Mouse (Mus musculus): Measurements from ENCODE around the gene Auts2. TPM values are rescaled to one million over a fixed set of nuclear protein-coding genes. Genes with fewer than 3 reads are reported as not detected.

The Auts2 gene
- polyA plus RNA-seq, 1 experiment from 2014 or later = 71.4 TPM

DNA sequence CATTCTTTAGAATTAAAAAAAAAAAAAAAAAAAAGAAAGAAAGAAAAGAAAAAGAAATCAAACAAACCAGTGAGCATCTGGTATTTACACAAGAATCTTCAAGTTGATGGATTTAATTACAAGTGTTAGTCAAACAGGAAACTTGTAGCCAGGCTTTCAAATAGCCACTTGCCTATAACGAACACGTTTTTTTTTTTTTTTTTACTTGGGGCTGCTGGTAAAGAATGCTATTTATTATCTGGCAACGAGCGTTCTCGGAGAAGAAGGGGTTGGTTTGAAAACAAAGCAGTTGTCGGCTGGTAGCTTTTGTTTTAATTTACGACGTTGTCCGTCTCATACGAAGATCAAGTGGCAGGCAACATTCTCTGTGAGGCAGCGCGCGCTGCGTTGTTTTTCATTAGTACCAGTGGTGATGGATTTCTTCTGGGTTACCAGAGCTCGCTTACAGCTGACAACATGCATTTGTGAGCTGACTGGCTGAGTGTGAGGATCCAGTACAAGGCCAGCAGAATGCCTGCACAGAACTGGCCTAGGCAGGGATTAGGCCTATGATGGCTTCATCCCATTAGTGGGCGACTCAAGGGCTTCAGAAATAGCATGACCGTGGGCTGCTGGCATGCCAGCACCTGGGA lies 994.1 kb downstream of the Auts2 start:
- no peaks in the 10 kb centered on the region for H3K36me3 ChIP-seq (ENCODE audit: control insufficient read depth, insufficient read depth, low read length)
- no peaks in the 10 kb centered on the region for H3K9me3 ChIP-seq (ENCODE audit: control insufficient read depth, low read length)
- WGBS = 47% methylated on average over 17 of the region's 17 CpGs
- H3K27ac ChIP-seq (ENCODE audit: low read depth, low read length) = no peak overlapping the region
- no peak for DNase-seq (ENCODE audit: low spot score)
- H3K4me3 ChIP-seq (ENCODE audit: low read depth, low read length) = no peak overlapping the region
- no peak for ATAC-seq (replicated peaks; ENCODE audit: low FRiP score)
- no peaks in the 10 kb centered on the region for H3K27me3 ChIP-seq (ENCODE audit: control insufficient read depth, insufficient read depth, low read length)
- no peak overlapping the region for H3K4me2 ChIP-seq (ENCODE audit: low read depth, low read length, severe bottlenecking)
- no peak overlapping the region for H3K9ac ChIP-seq (ENCODE audit: low read length)
- peaks cover 2% of the 10 kb centered on the region; the same call in 1 of the 2 replicates for H3K4me1 ChIP-seq (replicated peaks; ENCODE audit: control insufficient read depth, insufficient read depth, low read length)

DNA sequence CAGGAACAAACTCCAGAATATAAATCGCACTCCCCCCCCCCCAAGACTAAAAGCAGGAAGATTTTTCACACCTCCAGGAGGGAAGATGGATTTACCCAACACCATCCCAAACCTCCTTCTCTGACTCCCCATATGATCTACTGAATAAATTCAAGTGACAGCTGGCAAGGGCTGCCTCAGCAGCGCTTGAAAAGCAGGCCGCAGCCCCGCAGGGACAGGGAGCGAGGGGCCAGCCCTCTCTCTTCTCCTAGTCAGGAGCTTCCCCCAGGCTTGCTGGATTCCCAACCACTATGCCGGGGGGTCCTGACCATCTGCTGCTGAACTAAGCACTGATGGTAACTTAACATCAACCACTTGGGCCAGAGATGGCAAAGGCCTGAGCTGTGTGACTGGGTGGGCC lies 995.2 kb downstream of the Auts2 start:
- no peak for DNase-seq (ENCODE audit: low spot score)
- H3K27ac ChIP-seq (ENCODE audit: low read depth, low read length) = no peak overlapping the region
- peaks cover 2% of the 10 kb centered on the region; the same call in 1 of the 2 replicates for H3K4me1 ChIP-seq (replicated peaks; ENCODE audit: control insufficient read depth, insufficient read depth, low read length)
- ATAC-seq (replicated peaks; ENCODE audit: low FRiP score) = peak; percentile 42; the same call in 1 of the 2 replicates
- H3K36me3 ChIP-seq (ENCODE audit: control insufficient read depth, insufficient read depth, low read length) = no peaks in the 10 kb centered on the region
- H3K27me3 ChIP-seq (ENCODE audit: control insufficient read depth, insufficient read depth, low read length) = no peaks in the 10 kb centered on the region
- H3K4me2 ChIP-seq (ENCODE audit: low read depth, low read length, severe bottlenecking) = no peak overlapping the region
- H3K9ac ChIP-seq (ENCODE audit: low read length) = no peak overlapping the region
- no peak overlapping the region for H3K4me3 ChIP-seq (ENCODE audit: low read depth, low read length)
- no peaks in the 10 kb centered on the region for H3K9me3 ChIP-seq (ENCODE audit: control insufficient read depth, low read length)
- WGBS = 68% methylated on average over 6 of the region's 6 CpGs

DNA sequence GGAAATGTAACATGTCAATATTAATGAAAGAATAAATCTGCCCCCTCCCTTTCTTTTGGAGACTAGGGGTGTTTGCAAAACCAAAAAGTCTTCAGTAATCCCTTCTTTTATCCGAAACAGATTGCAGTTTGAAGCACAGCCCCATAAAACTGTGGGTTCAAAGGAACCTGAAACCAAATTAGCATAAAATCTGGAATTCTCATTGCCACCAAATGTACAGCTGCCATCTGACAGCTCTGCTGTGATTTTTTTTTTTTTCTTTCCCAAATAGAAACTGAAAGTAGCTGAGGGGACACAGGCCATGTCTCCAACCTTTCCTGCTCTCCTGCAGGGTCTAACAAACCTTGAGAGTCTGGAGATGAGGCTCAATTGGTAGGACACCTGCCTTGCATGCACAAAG lies 996.7 kb downstream of the Auts2 start:
- Histone ChIP-seq H3K9me3 (ENCODE audit: control insufficient read depth, low read length) (no peaks in the 10 kb centered on the region), H3K4me2 (ENCODE audit: low read depth, low read length, severe bottlenecking) (no peak overlapping the region), H3K4me1 (replicated peaks; ENCODE audit: control insufficient read depth, insufficient read depth, low read length) (peaks cover 2% of the 10 kb centered on the region; the same call in 1 of the 2 replicates), H3K4me3 (ENCODE audit: low read depth, low read length) (no peak overlapping the region), H3K9ac (ENCODE audit: low read length) (no peak overlapping the region), H3K27ac (ENCODE audit: low read depth, low read length) (no peak overlapping the region), H3K36me3 (ENCODE audit: control insufficient read depth, insufficient read depth, low read length) (no peaks in the 10 kb centered on the region), H3K27me3 (ENCODE audit: control insufficient read depth, insufficient read depth, low read length) (no peaks in the 10 kb centered on the region)
- no peak for ATAC-seq (replicated peaks; ENCODE audit: low FRiP score)
- 81% methylated on average over 1 of the region's 1 CpGs for WGBS
- DNase-seq (ENCODE audit: low spot score) = no peak

DNA sequence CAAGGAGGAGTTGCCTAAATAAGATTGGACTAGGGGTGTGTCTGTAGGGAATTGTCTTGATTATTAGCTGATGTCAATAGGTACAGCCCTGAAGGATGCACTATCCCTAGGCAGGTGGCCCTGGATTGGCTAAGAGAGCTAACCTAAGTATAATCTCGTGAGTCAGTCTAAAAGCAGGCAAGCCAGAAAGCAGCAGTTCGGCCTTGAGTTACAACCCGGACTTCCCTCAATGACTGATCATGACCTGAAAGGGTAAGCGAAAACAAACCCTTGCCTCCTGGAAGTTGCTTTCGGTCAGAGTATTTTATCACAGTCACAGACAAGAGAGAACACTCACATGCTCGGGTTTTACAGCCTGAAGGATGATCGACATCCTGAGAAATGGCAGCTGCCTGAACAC lies 998.8 kb downstream of the Auts2 start:
- H3K27ac ChIP-seq (ENCODE audit: low read depth, low read length) = no peak overlapping the region
- H3K36me3 ChIP-seq (ENCODE audit: control insufficient read depth, insufficient read depth, low read length) = no peaks in the 10 kb centered on the region
- 0 out of 2 replicates have a peak, but pooled peaks cover under 1% of the 10 kb centered on the region for H3K27me3 ChIP-seq (ENCODE audit: control insufficient read depth, insufficient read depth, low read length)
- H3K9ac ChIP-seq (ENCODE audit: low read length) = no peak overlapping the region
- no peaks in the 10 kb centered on the region for H3K9me3 ChIP-seq (ENCODE audit: control insufficient read depth, low read length)
- ATAC-seq (replicated peaks; ENCODE audit: low FRiP score) (no peak), DNase-seq (ENCODE audit: low spot score) (no peak)
- 94% methylated on average over 7 of the region's 7 CpGs for WGBS
- no peak overlapping the region for H3K4me2 ChIP-seq (ENCODE audit: low read depth, low read length, severe bottlenecking)
- H3K4me3 ChIP-seq (ENCODE audit: low read depth, low read length) = no peak overlapping the region
- H3K4me1 ChIP-seq (replicated peaks; ENCODE audit: control insufficient read depth, insufficient read depth, low read length) = peaks cover 2% of the 10 kb centered on the region; the same call in 1 of the 2 replicates

DNA sequence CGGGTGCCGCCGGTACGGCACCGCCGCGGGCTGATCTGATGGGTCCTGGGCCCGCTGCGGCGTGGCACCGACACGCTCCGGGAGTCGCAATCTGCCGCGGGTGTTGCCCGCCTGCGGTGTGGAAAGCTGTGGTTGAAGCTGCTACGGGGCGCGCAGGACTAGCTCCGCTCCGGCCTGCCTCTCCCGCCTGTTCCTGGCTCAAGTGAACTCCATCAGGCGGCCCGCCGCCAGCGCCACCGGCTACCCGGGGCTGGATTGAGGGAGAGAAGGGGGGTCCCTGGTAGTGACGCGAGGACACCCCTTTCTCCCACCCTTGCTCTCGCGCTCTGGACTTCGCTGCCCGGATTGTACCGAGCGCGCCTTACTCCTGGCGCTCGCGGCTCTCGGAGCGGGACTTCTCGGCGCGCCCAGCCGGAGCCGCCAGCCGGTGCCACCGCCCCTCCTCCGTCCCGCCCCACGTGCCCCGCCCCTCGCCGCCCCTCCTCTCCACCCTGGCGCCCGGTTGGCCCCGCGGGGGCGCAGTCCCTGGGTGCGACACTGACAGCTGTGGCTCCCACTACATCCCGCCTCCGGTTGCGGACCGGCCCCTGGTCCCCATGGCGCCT lies 1004.7 kb downstream of the Auts2 start:
- WGBS = under 1% methylated on average over 52 of the region's 68 CpGs
- Histone ChIP-seq H3K27ac (ENCODE audit: low read depth, low read length) (peak overlapping the region; percentile 97), H3K4me2 (ENCODE audit: low read depth, low read length, severe bottlenecking) (peak overlapping the region; percentile 68), H3K9ac (ENCODE audit: low read length) (peak overlapping the region; percentile 99), H3K36me3 (ENCODE audit: control insufficient read depth, insufficient read depth, low read length) (no peaks in the 10 kb centered on the region), H3K9me3 (ENCODE audit: control insufficient read depth, low read length) (no peaks in the 10 kb centered on the region), H3K27me3 (ENCODE audit: control insufficient read depth, insufficient read depth, low read length) (0 out of 2 replicates have a peak, but pooled peaks cover 2% of the 10 kb centered on the region), H3K4me1 (replicated peaks; ENCODE audit: control insufficient read depth, insufficient read depth, low read length) (peaks cover 4% of the 10 kb centered on the region; the same call in 1 of the 2 replicates), H3K4me3 (ENCODE audit: low read depth, low read length) (peak overlapping the region; percentile 87)
- peak; percentile 86 for ATAC-seq (replicated peaks; ENCODE audit: low FRiP score)
- peak; percentile 91 for DNase-seq (ENCODE audit: low spot score)

DNA sequence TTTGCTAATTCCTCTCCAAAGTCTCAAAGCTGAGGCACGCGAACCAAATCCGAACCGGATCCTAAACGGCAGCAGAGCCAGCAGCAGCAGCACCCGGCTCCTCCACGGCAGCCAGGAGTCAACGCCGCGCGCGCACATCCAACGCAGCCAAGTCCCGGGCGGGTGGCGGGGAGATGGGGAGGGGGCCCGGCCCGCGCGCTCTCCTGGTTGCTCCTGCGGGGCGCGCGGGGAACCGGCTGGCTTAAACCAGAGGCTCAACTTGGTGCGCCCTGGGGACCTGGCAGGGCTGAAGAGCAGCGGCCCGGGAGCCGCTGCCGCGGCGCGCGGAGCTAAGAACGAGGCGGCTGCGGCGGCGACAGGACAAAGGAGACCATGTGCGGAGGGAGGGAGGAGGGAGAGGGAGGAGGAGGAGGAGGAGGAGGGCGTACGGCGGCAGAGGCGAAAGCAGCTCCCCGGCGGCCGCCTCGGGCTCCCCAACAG lies 1005.3 kb downstream of the Auts2 start:
- Histone ChIP-seq H3K27ac (ENCODE audit: low read depth, low read length) (peak overlapping the region; percentile 97), H3K4me1 (replicated peaks; ENCODE audit: control insufficient read depth, insufficient read depth, low read length) (peaks cover 6% of the 10 kb centered on the region; the same call in 1 of the 2 replicates), H3K4me3 (ENCODE audit: low read depth, low read length) (peak overlapping the region; percentile 87), H3K4me2 (ENCODE audit: low read depth, low read length, severe bottlenecking) (peak overlapping the region; percentile 68), H3K9ac (ENCODE audit: low read length) (peak overlapping the region; percentile 99), H3K36me3 (ENCODE audit: control insufficient read depth, insufficient read depth, low read length) (no peaks in the 10 kb centered on the region; the same call in 1 of the 2 replicates), H3K9me3 (ENCODE audit: control insufficient read depth, low read length) (no peaks in the 10 kb centered on the region), H3K27me3 (ENCODE audit: control insufficient read depth, insufficient read depth, low read length) (0 out of 2 replicates have a peak, but pooled peaks cover 2% of the 10 kb centered on the region)
- ATAC-seq (replicated peaks; ENCODE audit: low FRiP score) = peak; percentile 77
- WGBS = under 1% methylated on average over 37 of the region's 48 CpGs
- peak; percentile 90 for DNase-seq (ENCODE audit: low spot score)

DNA sequence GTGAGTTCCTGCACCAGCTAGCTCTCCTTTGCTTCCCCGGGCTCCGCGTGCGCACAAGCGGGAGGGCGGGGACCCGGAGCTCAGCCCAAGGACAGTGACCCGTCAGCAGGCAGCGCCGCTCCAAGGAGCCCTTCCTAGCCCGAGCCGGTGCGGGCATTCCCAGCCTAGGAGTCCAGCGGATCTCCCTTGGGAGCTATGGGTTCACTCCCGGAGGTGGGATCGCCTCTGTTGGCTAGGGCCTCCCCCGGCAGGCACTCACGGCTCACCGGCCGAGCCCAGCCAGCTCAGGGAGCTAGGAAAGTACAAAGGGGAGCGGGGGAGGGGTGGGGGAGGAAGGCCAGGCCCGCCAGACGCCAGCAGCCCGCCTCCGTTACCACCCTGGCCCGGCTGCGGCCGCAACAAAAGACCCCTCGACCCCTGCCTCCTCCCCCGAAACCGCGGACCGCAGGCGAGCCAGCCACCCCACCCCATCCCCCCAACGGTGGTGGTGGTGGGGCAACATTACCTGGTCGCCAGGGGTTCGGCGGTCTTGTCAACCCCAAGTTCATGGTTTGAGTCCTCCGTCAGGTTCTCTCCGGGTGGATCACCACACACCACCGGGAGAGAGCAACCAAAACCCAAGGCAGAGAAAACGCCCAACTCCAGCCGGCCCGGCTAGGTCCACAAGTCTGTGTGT lies 1005.9 kb downstream of the Auts2 start:
- Histone ChIP-seq H3K36me3 (ENCODE audit: control insufficient read depth, insufficient read depth, low read length) (no peaks in the 10 kb centered on the region; the same call in 1 of the 2 replicates), H3K9me3 (ENCODE audit: control insufficient read depth, low read length) (no peaks in the 10 kb centered on the region), H3K27me3 (ENCODE audit: control insufficient read depth, insufficient read depth, low read length) (0 out of 2 replicates have a peak, but pooled peaks cover 2% of the 10 kb centered on the region), H3K9ac (ENCODE audit: low read length) (peak overlapping the region; percentile 99), H3K4me1 (replicated peaks; ENCODE audit: control insufficient read depth, insufficient read depth, low read length) (peaks cover 9% of the 10 kb centered on the region; the same call in 1 of the 2 replicates), H3K4me3 (ENCODE audit: low read depth, low read length) (peak overlapping the region; percentile 87), H3K27ac (ENCODE audit: low read depth, low read length) (peak overlapping the region; percentile 97), H3K4me2 (ENCODE audit: low read depth, low read length, severe bottlenecking) (peak overlapping the region; percentile 68)
- peak; percentile 90 for DNase-seq (ENCODE audit: low spot score)
- under 1% methylated on average over 39 of the region's 44 CpGs for WGBS
- peak; percentile 77 for ATAC-seq (replicated peaks; ENCODE audit: low FRiP score)

DNA sequence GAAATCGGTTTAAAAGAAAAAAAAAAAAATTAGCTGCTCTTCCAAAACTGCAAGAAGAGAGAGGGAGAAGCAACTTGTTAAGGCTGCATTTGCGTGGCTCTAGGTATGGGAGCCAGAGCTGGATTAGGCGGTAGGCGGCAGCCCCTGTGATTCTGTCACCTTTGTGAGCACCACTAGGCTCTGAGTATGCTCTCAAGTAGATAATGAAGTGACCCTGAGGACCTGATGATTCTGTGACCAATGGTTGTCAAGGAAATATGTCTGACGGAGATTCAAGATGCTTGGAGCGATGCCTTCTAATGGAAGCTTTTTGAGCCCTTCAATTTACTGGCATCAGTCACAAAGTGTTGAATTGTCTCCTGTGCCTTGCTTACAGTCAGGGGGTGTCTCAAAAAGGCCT lies 1007.4 kb downstream of the Auts2 start:
- DNase-seq (ENCODE audit: low spot score) (no peak), ATAC-seq (replicated peaks; ENCODE audit: low FRiP score) (no peak)
- no peak overlapping the region for H3K27ac ChIP-seq (ENCODE audit: low read depth, low read length)
- peaks cover 18% of the 10 kb centered on the region for H3K4me1 ChIP-seq (replicated peaks; ENCODE audit: control insufficient read depth, insufficient read depth, low read length)
- H3K4me3 ChIP-seq (ENCODE audit: low read depth, low read length) = peak overlapping the region; percentile 87
- WGBS = 8% methylated on average over 6 of the region's 6 CpGs
- H3K27me3 ChIP-seq (ENCODE audit: control insufficient read depth, insufficient read depth, low read length) = 0 out of 2 replicates have a peak, but pooled peaks cover 2% of the 10 kb centered on the region
- peak overlapping the region; percentile 99 for H3K9ac ChIP-seq (ENCODE audit: low read length)
- peak overlapping the region; percentile 68 for H3K4me2 ChIP-seq (ENCODE audit: low read depth, low read length, severe bottlenecking)
- H3K9me3 ChIP-seq (ENCODE audit: control insufficient read depth, low read length) = no peaks in the 10 kb centered on the region
- H3K36me3 ChIP-seq (ENCODE audit: control insufficient read depth, insufficient read depth, low read length) = no peaks in the 10 kb centered on the region; the same call in 1 of the 2 replicates

Data from forebrain, embryonic 11.5 days (tissue).